Mouse (Mus musculus) regulatory T cell (primary cell): Measurements from ENCODE around the gene Cacna2d4.

Experiments
- in situ Hi-C: fragments of 300-600 bp; cut with MboI, MseI; formaldehyde crosslinking; loops from one replicate; pipeline ENCODE4 v1.15.1; 2025; ENCODE audit warnings: high pct_unique_total_duplicates

Cacna2d4 gene

DNA sequence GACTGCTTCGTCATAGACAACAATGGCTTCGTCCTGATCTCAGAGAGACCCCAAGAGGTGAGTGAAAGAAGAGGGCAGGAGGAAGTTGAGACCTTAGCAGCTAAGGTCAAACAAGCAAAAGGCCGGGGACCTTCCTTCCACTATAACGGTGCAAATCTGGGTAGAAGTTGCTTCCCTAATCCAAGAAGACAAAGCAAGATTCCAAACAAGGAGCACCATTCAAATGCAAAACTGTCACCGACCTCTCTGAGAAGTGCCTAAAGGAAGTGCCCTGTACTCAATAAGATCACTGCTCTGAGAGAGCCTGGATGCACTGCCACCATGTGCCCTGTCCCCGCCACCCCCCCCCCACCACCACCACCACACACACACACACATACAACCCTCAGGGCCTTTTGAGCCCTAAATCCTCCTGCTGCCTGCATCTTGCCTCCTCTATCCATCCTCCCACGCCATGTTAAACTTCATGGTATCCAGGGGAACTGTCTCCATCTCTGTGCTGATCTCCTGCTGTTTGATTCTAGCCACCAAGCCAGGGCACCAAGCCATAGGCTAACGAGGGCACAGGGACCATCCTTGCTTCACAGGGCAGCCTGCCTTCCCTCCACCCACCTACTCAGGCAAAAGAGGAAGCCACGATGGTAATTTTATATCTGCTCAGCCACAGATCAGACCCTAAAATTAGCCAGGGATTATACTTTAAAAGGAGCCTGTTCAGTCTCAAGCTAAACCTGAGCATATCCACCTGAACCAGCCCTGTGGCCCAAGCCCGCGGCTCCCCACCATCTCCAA lies 102.0 kb downstream of the Cacna2d4 start:
- in situ Hi-C loops = no loop called here

DNA sequence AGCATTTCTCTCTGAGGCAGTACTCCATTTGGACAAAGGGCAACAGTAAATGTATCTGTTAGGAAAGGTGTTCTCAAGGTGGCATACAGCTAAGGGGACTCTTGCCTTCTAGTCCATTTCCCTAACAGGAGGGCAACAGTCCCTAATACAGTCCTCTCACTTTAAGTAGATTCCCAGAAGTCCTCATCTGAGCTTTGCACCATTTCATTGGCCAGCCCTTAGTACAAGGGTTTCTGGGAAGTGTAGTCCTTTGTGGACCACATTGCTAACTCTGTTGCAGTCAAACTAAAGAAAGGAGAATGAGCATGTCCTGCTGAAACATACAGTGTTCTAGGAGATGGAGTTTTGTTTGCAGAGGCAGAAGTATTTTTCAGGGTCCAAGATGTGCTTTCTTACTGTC lies 105.1 kb downstream of the Cacna2d4 start:
- in situ Hi-C loops = no loop called here

DNA sequence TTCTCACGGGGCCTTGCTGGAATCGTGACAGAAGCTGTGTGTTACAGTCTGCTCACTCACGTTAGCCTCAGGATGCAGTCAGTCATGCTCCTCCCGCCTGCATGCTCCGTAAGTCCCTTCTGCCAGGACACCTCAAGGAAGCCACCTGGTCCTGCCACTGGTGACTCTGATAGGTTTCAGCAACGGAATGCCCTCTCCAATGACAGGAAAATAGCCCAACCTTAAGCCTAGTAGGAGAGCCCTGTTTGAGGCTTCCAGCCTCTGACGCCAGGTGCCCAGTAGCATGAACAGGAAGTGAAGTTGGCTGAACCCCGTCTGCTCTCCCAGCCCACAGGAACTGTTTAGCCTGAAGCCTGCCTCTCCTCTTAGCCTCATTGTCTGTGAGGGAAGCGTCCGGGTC lies 109.9 kb downstream of the Cacna2d4 start:
- in situ Hi-C loops = loop anchor here (5.0 kb wide), 2 partner anchors 96 to 124 kb away; no protein-coding TSS in a partner anchor

DNA sequence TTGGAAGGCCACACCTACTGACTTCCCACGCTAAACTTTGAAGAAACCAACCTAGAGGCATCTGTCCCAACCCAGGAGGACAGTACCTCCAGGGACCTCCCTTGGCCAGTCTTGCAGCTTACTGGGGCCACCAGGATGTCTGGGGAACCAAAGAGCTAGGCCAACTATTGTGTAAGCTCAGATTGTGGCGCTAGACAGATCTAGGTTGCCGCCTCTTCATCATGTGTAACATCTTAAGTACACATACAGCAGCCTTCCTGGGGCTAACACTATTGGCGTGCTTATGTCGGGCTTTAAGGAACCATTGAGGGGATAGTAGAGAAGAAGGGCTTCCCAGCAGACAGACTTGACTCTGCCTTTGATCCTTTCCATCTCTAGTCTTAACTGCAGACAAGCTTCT lies 111.5 kb downstream of the Cacna2d4 start:
- in situ Hi-C loops = loop anchor here (5.0 kb wide), 2 partner anchors 94 to 126 kb away; no protein-coding TSS in a partner anchor

DNA sequence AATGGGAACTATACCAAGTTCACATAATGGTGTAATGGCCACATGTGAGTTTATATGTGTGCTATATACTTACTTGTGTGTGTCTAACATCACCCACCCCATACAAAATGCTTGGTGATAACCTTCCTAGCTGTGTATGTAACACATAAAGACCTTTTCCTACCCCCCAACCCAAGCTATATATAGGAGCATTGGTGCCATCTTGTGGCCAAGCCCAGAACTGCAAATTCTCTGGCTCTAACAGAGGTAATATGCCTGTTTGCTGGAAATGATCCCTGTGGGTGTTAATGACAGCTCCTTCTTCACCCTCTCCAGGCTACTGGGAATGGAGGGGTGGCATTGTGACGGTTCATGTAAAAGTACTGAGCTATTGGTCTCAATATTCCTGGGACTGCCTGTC lies 111.9 kb downstream of the Cacna2d4 start:
- in situ Hi-C loops = loop anchor here (5.0 kb wide), 2 partner anchors 94 to 126 kb away; no protein-coding TSS in a partner anchor

DNA sequence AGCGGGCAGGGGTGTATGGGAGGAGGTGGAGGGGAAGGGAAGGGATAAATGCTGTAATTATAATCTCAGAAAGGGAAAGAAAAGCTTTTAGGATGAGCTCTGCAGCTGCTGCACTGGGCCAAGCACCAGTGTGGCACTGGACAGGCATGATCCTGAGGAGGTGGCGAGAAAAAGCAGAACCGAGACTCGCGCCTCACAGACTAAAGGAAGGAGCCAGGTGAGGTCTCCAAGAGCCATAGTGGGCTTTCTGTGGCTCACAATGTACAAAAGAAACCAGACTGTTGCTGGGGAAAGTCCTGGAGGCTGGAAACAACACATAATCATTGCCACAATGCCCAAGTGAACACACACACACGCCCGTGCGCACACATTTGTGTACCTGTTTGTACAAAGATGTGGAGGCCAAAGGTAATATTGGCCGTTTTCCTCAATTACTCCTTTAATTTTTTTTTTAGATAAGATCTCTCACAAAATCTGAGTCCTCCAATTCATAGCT lies 114.4 kb downstream of the Cacna2d4 start:
- in situ Hi-C loops = no loop called here

DNA sequence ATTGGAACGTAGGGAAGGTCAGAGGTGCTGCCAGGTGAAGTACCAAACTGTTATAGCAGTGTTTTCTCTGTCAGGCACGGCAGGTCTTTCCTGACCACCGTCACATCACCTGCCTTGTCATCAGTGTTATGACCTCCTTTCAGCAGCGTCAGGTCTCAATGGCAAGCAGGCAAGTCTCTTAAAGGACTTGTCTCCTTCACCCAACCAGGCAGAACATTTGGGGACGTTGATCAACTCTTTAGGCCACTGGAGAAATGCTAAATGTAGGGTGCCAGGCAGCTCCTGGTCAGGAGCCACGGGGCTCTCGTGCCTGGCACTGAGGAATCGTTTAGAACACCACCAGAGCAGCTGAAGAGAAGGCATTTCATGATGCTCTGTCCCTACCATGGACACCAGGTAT lies 115.3 kb downstream of the Cacna2d4 start:
- in situ Hi-C loops = no loop called here

DNA sequence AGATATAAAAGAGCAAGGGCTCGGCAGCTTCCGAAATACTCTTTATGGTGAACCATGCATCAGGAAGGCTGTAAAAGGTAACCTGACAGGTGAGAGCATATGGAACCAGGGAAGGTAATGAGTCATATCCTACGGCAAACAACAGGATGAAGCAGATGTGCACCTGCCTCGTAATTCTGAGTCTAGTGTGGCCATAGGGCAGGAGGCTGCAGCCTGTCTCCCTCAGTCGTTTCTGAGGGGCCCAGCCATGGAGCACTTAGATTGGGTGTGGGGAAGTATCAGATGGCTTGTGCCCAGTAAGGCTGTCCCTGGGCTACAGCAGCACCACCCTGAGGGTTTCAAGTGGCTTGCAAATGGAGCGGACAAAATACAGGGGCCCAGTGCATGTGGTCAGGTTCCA lies 116.2 kb downstream of the Cacna2d4 start:
- in situ Hi-C loops = no loop called here

DNA sequence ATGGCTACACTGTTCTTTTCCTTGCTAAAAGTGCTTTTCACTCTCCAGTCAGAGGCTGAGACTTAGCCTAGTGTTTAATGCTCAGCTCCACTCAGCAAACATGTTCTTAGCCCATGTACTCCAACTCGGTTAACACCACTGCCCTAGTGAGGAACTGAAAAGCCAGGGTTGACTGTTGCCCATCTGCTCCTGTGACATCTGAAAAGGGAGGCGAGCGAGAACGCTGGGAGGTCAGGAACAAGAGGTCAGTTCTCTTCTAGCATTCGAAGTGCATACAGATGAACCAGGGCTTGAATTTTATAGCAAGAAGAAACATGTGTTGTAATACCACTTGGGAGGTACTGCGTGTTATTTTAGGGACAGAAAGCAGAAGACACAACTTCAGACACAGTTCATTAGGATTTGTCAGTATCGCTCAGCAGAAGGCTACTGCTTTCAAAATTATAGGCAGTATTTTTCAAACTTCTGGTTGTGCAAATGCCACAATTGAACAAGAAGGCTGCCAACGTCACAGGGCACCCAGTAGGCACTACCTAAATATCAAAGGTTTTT lies 121.8 kb downstream of the Cacna2d4 start:
- in situ Hi-C loops = no loop called here

DNA sequence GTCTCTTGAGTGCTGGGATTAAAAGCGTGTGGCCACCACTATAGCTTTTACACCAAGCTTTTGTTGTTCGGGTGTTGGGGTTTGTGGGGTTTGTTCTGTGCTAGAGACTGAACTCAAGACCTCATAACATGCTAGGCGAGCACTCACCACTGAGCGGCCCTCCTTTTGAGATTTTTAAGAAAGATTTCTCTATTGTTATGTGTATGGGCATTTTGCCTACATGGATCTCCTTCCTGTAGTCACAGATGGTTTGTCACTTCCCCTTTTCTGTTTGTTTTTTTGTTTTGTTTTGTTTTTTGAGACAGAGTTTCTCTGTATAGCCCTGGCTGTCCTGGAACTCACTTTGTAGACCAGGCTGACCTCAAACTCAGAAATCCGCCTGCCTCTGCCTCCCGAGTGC lies 123.9 kb downstream of the Cacna2d4 start:
- in situ Hi-C loops = loop anchor here (10.0 kb wide), 1 partner anchor 1125 kb away; no protein-coding TSS in a partner anchor

DNA sequence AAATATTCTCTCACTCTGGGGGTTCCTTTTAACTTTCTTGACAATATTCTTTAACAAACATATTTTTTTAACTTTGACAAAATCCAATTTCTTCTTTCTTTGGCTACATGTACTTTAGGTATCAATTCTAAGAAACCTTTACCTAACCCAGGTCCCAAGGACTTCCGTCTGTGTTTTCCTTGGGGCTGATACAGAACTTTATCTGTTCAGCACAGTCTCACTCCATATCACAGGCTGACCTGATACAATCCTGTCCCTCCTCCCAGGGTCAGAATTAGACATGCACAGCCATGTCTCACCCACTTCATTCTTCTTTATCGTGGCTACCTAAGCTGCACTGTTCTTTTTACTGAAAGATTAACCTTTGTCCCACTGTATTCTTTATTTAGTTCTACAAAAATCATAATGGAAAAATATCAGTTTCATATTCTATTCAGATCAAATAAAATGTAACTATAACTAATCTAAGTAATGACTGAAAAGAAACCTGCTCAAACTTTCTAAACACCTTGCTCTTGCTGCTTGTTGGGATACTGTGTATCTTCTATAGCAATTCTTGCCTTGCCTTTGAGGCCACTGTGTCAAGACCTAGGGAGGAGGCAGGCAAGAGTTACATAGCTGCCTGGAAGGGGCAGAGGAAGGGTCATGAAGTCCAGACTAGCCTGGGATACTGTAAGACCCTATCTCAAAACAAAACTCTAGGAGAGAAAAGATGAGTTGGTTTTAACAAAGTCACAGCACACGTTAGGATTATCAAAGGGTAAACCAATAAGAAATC lies 124.8 kb downstream of the Cacna2d4 start:
- in situ Hi-C loops = loop anchor here (10.0 kb wide), 1 partner anchor 1124 kb away; no protein-coding TSS in a partner anchor

DNA sequence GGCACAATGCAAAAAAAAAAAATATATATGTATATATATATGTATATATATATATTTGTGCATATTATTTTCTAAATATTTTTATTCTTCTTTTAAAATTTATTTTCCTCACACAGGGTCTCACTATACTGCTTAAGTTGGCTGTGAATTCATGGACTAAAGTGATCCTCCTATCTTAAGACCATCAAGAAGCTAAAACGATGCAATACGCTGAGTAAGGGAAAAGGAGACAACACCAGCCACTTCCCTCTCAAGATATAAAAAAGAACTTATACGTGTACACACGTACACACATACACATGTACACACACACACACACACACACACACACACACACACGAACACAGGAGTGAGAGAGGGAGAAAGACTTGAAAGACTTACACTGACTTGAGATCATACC lies 127.3 kb downstream of the Cacna2d4 start:
- in situ Hi-C loops = loop anchor here (10.0 kb wide), 1 partner anchor 1121 kb away; no protein-coding TSS in a partner anchor

DNA sequence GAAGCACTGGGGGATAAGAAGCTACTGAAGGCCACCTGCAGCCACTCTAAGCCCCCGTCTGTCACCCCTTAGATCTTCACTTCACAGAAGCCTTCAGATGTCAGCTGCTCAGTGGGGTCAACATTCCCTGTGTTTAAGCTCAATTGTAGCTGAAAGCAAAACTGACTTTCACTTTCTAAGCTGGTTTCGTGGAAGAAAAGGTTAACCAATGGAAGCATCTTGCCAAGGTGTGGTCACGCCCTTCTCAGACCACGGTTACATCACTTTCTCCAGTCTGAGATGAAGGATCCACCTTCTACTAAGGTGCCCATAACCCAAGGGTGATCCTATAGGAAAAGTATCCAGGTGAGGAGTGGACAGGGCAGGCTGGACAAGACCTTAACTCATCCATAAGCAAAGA lies 130.5 kb downstream of the Cacna2d4 start:
- in situ Hi-C loops = loop anchor here (10.0 kb wide), 1 partner anchor 1118 kb away; no protein-coding TSS in a partner anchor

DNA sequence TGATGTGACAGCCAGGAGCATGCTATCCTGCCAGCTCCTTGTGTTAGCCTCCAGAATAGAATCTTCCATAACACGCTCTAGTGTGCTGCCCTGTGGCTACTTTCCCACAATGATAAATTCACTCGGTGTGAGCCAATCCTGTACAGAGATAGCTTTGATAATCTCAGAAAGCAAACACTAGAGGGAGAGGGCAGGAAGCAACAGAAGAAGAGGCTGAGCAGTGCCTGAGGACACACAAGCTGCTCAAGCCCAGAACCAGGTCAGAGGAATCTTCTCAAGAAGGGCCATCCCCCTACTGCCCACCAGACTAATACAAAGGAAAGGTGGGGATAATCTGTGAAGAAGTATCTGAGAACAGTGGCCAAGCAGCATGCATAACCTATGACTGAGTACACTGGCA lies 131.1 kb downstream of the Cacna2d4 start:
- in situ Hi-C loops = loop anchor here (10.0 kb wide), 1 partner anchor 1117 kb away; no protein-coding TSS in a partner anchor

DNA sequence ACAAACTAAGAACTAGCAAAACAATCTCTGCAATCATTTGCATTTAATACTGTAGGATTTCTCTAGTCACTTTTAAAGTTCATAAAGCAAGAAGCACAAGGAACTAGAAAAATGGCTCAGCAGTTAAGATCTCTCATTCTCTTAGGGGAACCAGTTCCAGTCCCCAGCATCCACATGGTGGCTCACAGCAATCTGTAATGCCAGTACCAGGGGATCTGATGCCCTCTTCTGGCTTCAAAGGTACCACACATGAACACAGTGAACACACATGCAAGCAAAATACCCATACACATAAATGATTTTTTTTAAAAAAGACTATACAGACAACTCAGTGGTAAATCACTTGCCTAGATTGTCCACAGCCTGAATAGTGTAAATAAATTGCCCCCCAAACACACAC lies 135.3 kb downstream of the Cacna2d4 start:
- in situ Hi-C loops = no loop called here

DNA sequence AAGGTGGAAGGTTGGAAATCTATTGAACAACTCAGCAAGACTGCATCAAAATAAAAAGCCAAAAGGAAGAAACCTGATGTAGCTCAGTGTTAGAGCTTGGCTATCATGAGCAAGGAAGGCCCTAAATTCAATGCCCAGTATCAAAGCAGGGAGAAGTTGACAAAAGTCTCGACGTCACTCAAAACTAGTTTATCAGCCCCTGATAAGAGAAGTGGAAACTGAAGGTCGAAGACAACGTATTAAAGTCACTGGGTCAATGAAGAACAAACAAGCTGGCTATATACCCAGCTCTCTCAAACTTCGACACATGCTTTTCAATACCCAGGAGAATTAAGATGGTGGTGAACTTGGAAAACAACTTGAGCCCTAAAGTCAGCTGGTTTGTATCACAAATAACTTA lies 135.9 kb downstream of the Cacna2d4 start:
- in situ Hi-C loops = no loop called here

DNA sequence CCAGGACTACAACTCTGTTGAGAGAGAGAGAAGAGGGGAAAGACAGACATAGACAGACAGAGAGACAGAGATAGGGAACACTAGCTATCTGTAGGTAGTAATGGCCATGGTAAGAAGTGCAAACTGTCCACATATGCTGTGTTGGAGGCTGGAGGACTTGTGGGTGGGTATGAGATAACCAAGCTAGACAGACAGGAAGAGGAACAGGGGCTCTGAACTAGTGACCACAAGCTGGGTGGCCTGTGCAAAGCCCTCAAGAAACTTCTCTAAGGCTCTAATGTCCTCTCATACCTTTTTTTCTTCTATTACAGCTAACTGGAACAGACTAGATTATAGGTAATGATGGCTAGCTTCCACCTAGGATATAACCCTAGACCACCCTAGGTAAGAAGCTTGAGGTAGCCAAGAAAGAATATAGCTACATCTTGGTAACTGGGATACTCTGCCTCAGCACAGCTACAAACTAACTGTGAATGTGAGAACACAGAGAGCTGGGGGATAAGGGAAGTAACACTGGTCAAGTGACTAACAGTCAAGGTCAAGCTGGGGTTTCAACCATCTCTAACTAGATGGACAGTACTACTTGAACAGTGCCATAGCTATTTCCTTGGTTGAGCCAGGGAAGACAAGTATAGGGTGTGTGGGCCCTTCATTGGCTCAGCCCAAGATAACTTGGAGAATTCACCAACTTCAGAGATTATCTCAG lies 136.8 kb downstream of the Cacna2d4 start:
- in situ Hi-C loops = no loop called here

DNA sequence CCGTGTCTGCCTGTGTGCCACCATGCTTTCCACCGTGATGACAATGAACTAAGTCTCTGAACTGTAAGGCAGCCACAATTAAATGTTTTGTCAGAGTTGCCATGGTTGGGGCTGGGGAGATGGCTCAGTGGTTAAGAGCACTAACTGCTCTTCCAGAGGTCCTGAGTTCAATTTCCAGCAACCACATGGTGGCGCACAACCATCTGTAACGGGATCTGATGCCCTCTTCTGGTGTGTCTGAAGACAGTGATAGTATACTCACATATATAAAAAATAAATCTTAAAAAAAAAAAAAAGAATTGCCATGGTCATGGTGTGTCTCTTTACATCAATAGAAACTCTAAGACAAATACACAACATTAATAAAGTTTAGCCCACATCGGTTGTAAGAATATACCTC lies 138.7 kb downstream of the Cacna2d4 start:
- in situ Hi-C loops = loop anchor here (25.0 kb wide), 1 partner anchor 1488 kb away; no protein-coding TSS in a partner anchor

DNA sequence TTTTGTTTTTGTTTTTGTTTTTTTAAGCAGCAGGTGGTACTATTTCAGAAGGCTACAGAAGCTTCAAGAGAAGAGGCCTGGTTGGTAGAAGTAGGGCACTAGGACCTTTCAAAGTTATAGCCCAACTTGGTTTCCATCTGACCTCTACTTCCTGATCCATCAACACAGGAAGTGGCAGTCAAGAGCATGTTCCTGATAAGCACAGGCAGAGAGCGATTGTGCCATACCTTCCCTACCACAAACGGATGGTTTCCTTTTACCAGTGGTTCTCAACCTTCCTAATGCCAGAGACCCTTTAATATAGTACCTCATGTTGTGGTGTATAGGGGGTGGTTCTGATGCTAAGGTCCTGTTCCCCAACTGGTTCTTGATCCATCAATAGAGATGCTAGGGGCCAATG lies 141.3 kb downstream of the Cacna2d4 start:
- in situ Hi-C loops = loop anchor here (25.0 kb wide), 1 partner anchor 1490 kb away; no protein-coding TSS in a partner anchor

DNA sequence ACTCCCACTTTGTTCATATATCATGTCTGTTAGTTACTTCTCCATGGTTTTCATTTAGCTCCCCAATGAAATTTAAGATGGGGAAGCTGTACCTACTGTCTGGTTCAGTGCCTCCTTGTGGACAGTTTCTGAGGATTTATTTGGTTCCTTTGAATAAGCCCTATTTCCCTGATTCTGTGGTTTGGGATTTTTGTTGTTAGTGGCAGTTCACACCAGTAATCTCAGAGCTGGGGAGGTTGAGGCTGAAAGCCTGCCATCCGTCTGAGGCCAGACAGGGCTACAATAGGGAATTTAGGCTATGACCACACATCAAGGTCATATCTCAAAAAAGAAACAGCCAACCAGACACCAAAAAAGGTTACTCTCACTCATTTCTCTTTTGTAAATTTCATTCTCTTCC lies 142.3 kb downstream of the Cacna2d4 start:
- in situ Hi-C loops = loop anchor here (25.0 kb wide), 1 partner anchor 1491 kb away; no protein-coding TSS in a partner anchor

DNA sequence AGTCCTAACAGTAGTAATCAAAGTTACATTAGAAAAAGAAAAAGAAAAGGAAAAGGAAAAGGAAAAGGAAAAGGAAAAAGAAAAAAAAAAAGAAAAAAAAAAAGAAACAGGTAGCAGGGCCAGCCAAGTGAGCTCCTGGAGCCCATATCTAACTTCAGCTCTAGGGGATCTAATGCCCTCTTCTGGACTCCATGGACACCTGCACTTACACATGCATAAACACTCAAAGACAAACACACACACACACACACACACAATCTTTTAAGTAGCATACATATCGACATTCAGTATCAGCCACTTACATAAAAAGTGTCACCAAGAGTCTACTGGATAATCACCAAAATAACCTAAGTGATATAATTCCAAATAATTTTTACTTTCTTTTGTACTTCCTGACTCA lies 149.3 kb downstream of the Cacna2d4 start:
- in situ Hi-C loops = loop anchor here (25.0 kb wide), 1 partner anchor 1498 kb away; no protein-coding TSS in a partner anchor
